Mouse (Mus musculus) forebrain, embryonic 12.5 days (tissue): ENCODE results near the gene Krt81. TPM values are rescaled to one million over a fixed set of nuclear protein-coding genes. Genes with fewer than 3 reads are reported as not detected.

Experiments used
- ATAC-seq: fragments of 200-750 bp; cut with Nextera tagmentation; 2 replicates; pipeline ENCODE4 v1.8.0; 2017; ENCODE audit warnings: moderate TSS enrichment; ENCODE audit not compliant: low FRiP score
- H3K27ac ChIP-seq: fragments of 300-500 bp; sonication (generic); 2 replicates; pipeline ENCODE4 v1.5.1; 2016; ENCODE audit warnings: mild to moderate bottlenecking
- H3K27me3 ChIP-seq: fragments of 300-500 bp; sonication (generic); 2 replicates; pipeline ENCODE4 v1.6.1; 2016; ENCODE audit warnings: mild to moderate bottlenecking
- H3K36me3 ChIP-seq: fragments of 300-500 bp; sonication (generic); replicated peaks from 2 replicates; pipeline ENCODE4 v1.6.1; 2016; ENCODE audit warnings: mild to moderate bottlenecking
- H3K4me1 ChIP-seq: fragments of 300-500 bp; sonication (generic); 2 replicates; pipeline ENCODE4 v1.6.1; 2016
- H3K4me2 ChIP-seq: fragments of 300-500 bp; sonication (generic); 2 replicates; pipeline ENCODE4 v1.6.1; 2016; ENCODE audit warnings: mild to moderate bottlenecking, moderate library complexity
- H3K4me3 ChIP-seq: fragments of 300-500 bp; sonication (generic); replicated peaks from 2 replicates; pipeline ENCODE4 v1.5.1; 2016; ENCODE audit warnings: mild to moderate bottlenecking
- H3K9ac ChIP-seq: fragments of 300-500 bp; sonication (generic); 2 replicates; pipeline ENCODE4 v1.6.1; 2016; ENCODE audit warnings: mild to moderate bottlenecking
- H3K9me3 ChIP-seq: fragments of 300-500 bp; sonication (generic); 2 replicates; pipeline ENCODE4 v1.6.1; 2016
- WGBS: fragments of 180-500 bp; shearing (Covaris S2); methylation state at CpG from one replicate; pipeline ENCODE4 v1.1.7; 2016; 5-methylcytosine and 5-hydroxymethylcytosine counted together
- polyA plus RNA-seq: library from polyadenylated mRNA; unstranded; fragments of >200 nt; fragmentation: Nextera tagmentation; extraction: Ambion mirVana; gene quantifications from 2 replicates; pipeline ENCODE4 v1.2.1, GENCODE M21; 2016

Krt81 gene
- not detected in 2 replicates for polyA plus RNA-seq

GRCm38 (mm10) chr15:101463651-101464050 is at the start of gene Krt81:
Krt81 (minus strand) TSS chr15:101463751.
- WGBS = 85% methylated on average over 13 of the region's 13 CpGs
- H3K27me3 ChIP-seq = no peaks in the 10 kb centered on the region
- H3K4me1 ChIP-seq = peaks cover 1% of the 10 kb centered on the region
- H3K4me2 ChIP-seq = no peak within 1 kb of the TSS
- no peaks in the 10 kb centered on the region for H3K36me3 ChIP-seq
- no peak within 1 kb of the TSS for H3K9ac ChIP-seq
- H3K9me3 ChIP-seq = no peaks in the 10 kb centered on the region
- no peak within 1 kb of the TSS for H3K27ac ChIP-seq
- no peak for ATAC-seq
- no peak within 1 kb of the TSS for H3K4me3 ChIP-seq

- no peak overlapping the region for H3K4me3 ChIP-seq
- no peaks in the 10 kb centered on the region for H3K4me1 ChIP-seq
- H3K27me3 ChIP-seq = no peaks in the 10 kb centered on the region
- no peak for ATAC-seq
- H3K9ac ChIP-seq = no peak overlapping the region
- H3K4me2 ChIP-seq = no peak overlapping the region
- no peaks in the 10 kb centered on the region for H3K36me3 ChIP-seq
- no peaks in the 10 kb centered on the region for H3K9me3 ChIP-seq
- no peak overlapping the region for H3K27ac ChIP-seq
- 89% methylated on average over 9 of the region's 9 CpGs for WGBS
Measured at GRCm38 (mm10) chr15:101508247-101508646, 44.7 kb upstream of the Krt81 start.

GRCm38 (mm10) chr15:101506896-101507758 is 43.6 kb upstream of the Krt81 start:
- H3K27ac ChIP-seq = no peak overlapping the region
- no peak overlapping the region for H3K9ac ChIP-seq
- ATAC-seq = no peak
- no peak overlapping the region for H3K4me2 ChIP-seq
- no peak overlapping the region for H3K4me3 ChIP-seq
- no peaks in the 10 kb centered on the region for H3K36me3 ChIP-seq
- H3K4me1 ChIP-seq = no peaks in the 10 kb centered on the region
- H3K27me3 ChIP-seq = no peaks in the 10 kb centered on the region
- 73% methylated on average over 14 of the region's 14 CpGs for WGBS
- H3K9me3 ChIP-seq = no peaks in the 10 kb centered on the region

- no peak overlapping the region for H3K4me2 ChIP-seq
- no peaks in the 10 kb centered on the region for H3K27me3 ChIP-seq
- no peak overlapping the region for H3K27ac ChIP-seq
- no peaks in the 10 kb centered on the region for H3K9me3 ChIP-seq
- H3K9ac ChIP-seq = no peak overlapping the region
- no peaks in the 10 kb centered on the region for H3K4me1 ChIP-seq
- ATAC-seq = no peak
- H3K4me3 ChIP-seq = no peak overlapping the region
- 50% methylated on average over 2 of the region's 2 CpGs for WGBS
- no peaks in the 10 kb centered on the region for H3K36me3 ChIP-seq
Measured at GRCm38 (mm10) chr15:101497181-101497580, 33.6 kb upstream of the Krt81 start.

- Histone ChIP-seq H3K9me3 (no peaks in the 10 kb centered on the region), H3K27me3 (no peaks in the 10 kb centered on the region), H3K4me3 (no peak overlapping the region), H3K9ac (no peak overlapping the region), H3K4me1 (no peaks in the 10 kb centered on the region), H3K36me3 (no peaks in the 10 kb centered on the region), H3K27ac (no peak overlapping the region), H3K4me2 (no peak overlapping the region)
- WGBS = 86% methylated on average over 8 of the region's 8 CpGs
- no peak for ATAC-seq
Measured at GRCm38 (mm10) chr15:101495266-101495665, 31.7 kb upstream of the Krt81 start.

- Histone ChIP-seq H3K27ac (no peak overlapping the region), H3K36me3 (no peaks in the 10 kb centered on the region), H3K4me3 (no peak overlapping the region), H3K4me1 (no peaks in the 10 kb centered on the region), H3K4me2 (no peak overlapping the region), H3K9me3 (no peaks in the 10 kb centered on the region), H3K27me3 (no peaks in the 10 kb centered on the region), H3K9ac (no peak overlapping the region)
- WGBS = 40% methylated on average over 1 of the region's 1 CpGs
- ATAC-seq = no peak
Measured at GRCm38 (mm10) chr15:101494203-101494602, 30.7 kb upstream of the Krt81 start.

GRCm38 (mm10) chr15:101493713-101494112 is 30.2 kb upstream of the Krt81 start:
- Histone ChIP-seq H3K27me3 (no peaks in the 10 kb centered on the region), H3K9me3 (no peaks in the 10 kb centered on the region), H3K36me3 (no peaks in the 10 kb centered on the region), H3K4me1 (no peaks in the 10 kb centered on the region), H3K4me2 (no peak overlapping the region), H3K27ac (no peak overlapping the region), H3K9ac (no peak overlapping the region), H3K4me3 (no peak overlapping the region)
- ATAC-seq = no peak
- 88% methylated on average over 6 of the region's 6 CpGs for WGBS

GRCm38 (mm10) chr15:101492718-101493117 is 29.2 kb upstream of the Krt81 start:
- H3K27me3 ChIP-seq = no peaks in the 10 kb centered on the region
- no peaks in the 10 kb centered on the region for H3K4me1 ChIP-seq
- no peak for ATAC-seq
- H3K27ac ChIP-seq = no peak overlapping the region
- H3K36me3 ChIP-seq = no peaks in the 10 kb centered on the region
- H3K4me3 ChIP-seq = no peak overlapping the region
- no peak overlapping the region for H3K9ac ChIP-seq
- H3K4me2 ChIP-seq = no peak overlapping the region
- no peaks in the 10 kb centered on the region for H3K9me3 ChIP-seq
- WGBS = 83% methylated on average over 8 of the region's 8 CpGs

- Histone ChIP-seq H3K36me3 (no peaks in the 10 kb centered on the region), H3K9me3 (no peaks in the 10 kb centered on the region), H3K27ac (no peak within 1 kb of the TSS), H3K4me2 (no peak within 1 kb of the TSS), H3K4me3 (no peak within 1 kb of the TSS), H3K27me3 (no peaks in the 10 kb centered on the region), H3K9ac (no peak within 1 kb of the TSS), H3K4me1 (no peaks in the 10 kb centered on the region)
- WGBS = 65% methylated on average over 6 of the region's 6 CpGs
- no peak for ATAC-seq
Measured at GRCm38 (mm10) chr15:101491431-101491830, 27.9 kb upstream of the Krt81 start, which contains the start of gene Krt83. Krt83 (minus strand) TSS chr15:101491512.

- H3K9me3 ChIP-seq = no peaks in the 10 kb centered on the region
- no peaks in the 10 kb centered on the region for H3K4me1 ChIP-seq
- no peaks in the 10 kb centered on the region for H3K36me3 ChIP-seq
- H3K4me2 ChIP-seq = no peak overlapping the region
- H3K4me3 ChIP-seq = no peak overlapping the region
- H3K9ac ChIP-seq = no peak overlapping the region
- WGBS = 83% methylated on average over 11 of the region's 11 CpGs
- H3K27ac ChIP-seq = no peak overlapping the region
- ATAC-seq = no peak
- H3K27me3 ChIP-seq = no peaks in the 10 kb centered on the region
Measured at GRCm38 (mm10) chr15:101485911-101486635, 22.5 kb upstream of the Krt81 start.

- ATAC-seq = no peak
- Histone ChIP-seq H3K36me3 (no peaks in the 10 kb centered on the region), H3K9me3 (no peaks in the 10 kb centered on the region), H3K4me2 (no peak overlapping the region), H3K27me3 (no peaks in the 10 kb centered on the region), H3K4me3 (no peak overlapping the region), H3K9ac (no peak overlapping the region), H3K4me1 (no peaks in the 10 kb centered on the region), H3K27ac (no peak overlapping the region)
- 100% methylated on average over 1 of the region's 1 CpGs for WGBS
Measured at GRCm38 (mm10) chr15:101484939-101485338, 21.4 kb upstream of the Krt81 start.

- Histone ChIP-seq H3K4me2 (no peak overlapping the region), H3K9ac (no peak overlapping the region), H3K36me3 (no peaks in the 10 kb centered on the region), H3K27me3 (no peaks in the 10 kb centered on the region), H3K9me3 (no peaks in the 10 kb centered on the region), H3K27ac (no peak overlapping the region), H3K4me3 (no peak overlapping the region), H3K4me1 (peaks cover 12% of the 10 kb centered on the region)
- 100% methylated on average over 1 of the region's 1 CpGs for WGBS
- no peak for ATAC-seq
Measured at GRCm38 (mm10) chr15:101483646-101484045, 20.1 kb upstream of the Krt81 start.
